Mouse (Mus musculus): ENCODE results near the gene Frmpd4. TPM values are rescaled to one million over a fixed set of nuclear protein-coding genes. Genes with fewer than 3 reads are reported as not detected.

The Frmpd4 gene
- polyA plus RNA-seq, 1 experiment from 2014 or later: 0.05 TPM

DNA sequence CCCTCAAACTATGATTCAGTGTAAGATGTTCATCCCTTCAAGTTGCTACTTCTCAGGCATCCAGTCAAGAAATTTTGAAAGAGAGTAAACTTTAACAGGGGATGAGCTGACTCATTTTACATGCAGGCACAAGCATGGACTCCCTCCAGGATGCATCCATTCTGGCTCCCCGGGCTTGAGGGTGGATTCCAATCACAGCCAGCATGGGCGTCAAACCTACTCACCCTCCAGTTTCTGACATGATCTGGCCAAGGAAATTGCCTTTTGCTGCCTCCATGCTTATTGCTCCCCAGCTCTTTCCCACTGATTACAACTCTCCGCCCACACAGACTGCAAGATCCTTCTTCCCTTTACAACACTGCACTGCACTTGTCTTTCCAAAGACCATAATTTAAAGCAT is 370.0 kb downstream of the Frmpd4 start:
- ATAC-seq (replicated peaks; ENCODE audit: low FRiP score) (no peak), DNase-seq (ENCODE audit: low spot score) (no peak)
- no peak overlapping the region for H3K27ac ChIP-seq (ENCODE audit: low read depth, low read length)
- H3K4me3 ChIP-seq (ENCODE audit: low read depth, low read length): no peak overlapping the region
- peaks cover 2% of the 10 kb centered on the region; the same call in 1 of the 2 replicates for H3K27me3 ChIP-seq (ENCODE audit: control insufficient read depth, insufficient read depth, low read length)
- H3K4me1 ChIP-seq (replicated peaks; ENCODE audit: control insufficient read depth, insufficient read depth, low read length): no peaks in the 10 kb centered on the region
- no peaks in the 10 kb centered on the region for H3K36me3 ChIP-seq (ENCODE audit: control insufficient read depth, insufficient read depth, low read length)
- H3K9ac ChIP-seq (ENCODE audit: low read length): no peak overlapping the region
- H3K4me2 ChIP-seq (ENCODE audit: low read depth, low read length, severe bottlenecking): no peak overlapping the region
- H3K9me3 ChIP-seq (ENCODE audit: control insufficient read depth, low read length): no peaks in the 10 kb centered on the region
- 82% methylated on average over 3 of the region's 3 CpGs for WGBS

DNA sequence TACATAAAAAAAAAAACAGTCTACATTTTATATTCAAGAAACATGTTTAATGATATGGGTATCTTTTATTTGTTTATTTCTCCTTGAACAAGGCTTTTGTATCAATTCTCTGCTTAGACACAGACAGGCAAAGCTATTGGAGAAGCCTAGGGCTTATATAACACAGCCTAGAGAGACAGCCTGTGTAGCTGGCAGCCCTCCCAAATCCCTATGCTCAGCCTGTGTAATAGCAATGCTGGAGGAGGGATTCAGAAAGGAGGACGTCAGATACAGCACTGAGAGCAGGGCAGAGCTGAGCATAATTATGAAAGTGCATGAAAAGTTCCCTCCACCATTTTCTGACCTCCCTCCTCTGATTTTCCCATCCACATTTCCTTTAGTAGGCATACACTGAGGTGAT is 385.1 kb downstream of the Frmpd4 start:
- H3K36me3 ChIP-seq (ENCODE audit: control insufficient read depth, insufficient read depth, low read length): no peaks in the 10 kb centered on the region
- DNase-seq (ENCODE audit: low spot score): no peak
- H3K27me3 ChIP-seq (ENCODE audit: control insufficient read depth, insufficient read depth, low read length): no peaks in the 10 kb centered on the region
- H3K9me3 ChIP-seq (ENCODE audit: control insufficient read depth, low read length): no peaks in the 10 kb centered on the region
- no peak overlapping the region for H3K4me2 ChIP-seq (ENCODE audit: low read depth, low read length, severe bottlenecking)
- no peaks in the 10 kb centered on the region for H3K4me1 ChIP-seq (replicated peaks; ENCODE audit: control insufficient read depth, insufficient read depth, low read length)
- H3K4me3 ChIP-seq (ENCODE audit: low read depth, low read length): no peak overlapping the region
- H3K27ac ChIP-seq (ENCODE audit: low read depth, low read length): no peak overlapping the region
- 63% methylated on average over 1 of the region's 1 CpGs for WGBS
- H3K9ac ChIP-seq (ENCODE audit: low read length): no peak overlapping the region
- ATAC-seq (replicated peaks; ENCODE audit: low FRiP score): no peak

DNA sequence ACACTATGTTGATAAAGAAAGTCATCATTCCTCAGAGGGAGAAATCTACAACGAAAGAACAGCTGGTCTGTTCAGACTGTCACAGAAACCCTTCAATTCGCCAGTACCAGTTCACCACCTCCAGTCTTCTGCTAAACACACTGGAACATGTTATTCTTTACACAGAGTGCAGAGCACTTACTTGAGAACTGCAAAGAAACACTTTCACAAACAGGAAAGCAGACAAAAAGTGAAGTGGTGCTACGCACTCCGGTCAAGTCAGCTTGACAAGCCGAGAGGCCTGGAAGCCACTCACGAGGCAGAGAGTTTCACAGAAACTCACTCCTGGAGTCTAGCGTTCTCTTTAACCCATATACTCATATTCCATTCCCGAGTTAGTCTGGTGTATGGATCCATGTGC is 387.5 kb downstream of the Frmpd4 start:
- H3K4me3 ChIP-seq (ENCODE audit: low read depth, low read length): no peak overlapping the region
- no peak for ATAC-seq (replicated peaks; ENCODE audit: low FRiP score)
- H3K9me3 ChIP-seq (ENCODE audit: control insufficient read depth, low read length): no peaks in the 10 kb centered on the region
- no peaks in the 10 kb centered on the region for H3K27me3 ChIP-seq (ENCODE audit: control insufficient read depth, insufficient read depth, low read length)
- H3K36me3 ChIP-seq (ENCODE audit: control insufficient read depth, insufficient read depth, low read length): no peaks in the 10 kb centered on the region
- no peak overlapping the region for H3K9ac ChIP-seq (ENCODE audit: low read length)
- no peaks in the 10 kb centered on the region for H3K4me1 ChIP-seq (replicated peaks; ENCODE audit: control insufficient read depth, insufficient read depth, low read length)
- no peak for DNase-seq (ENCODE audit: low spot score)
- no peak overlapping the region for H3K4me2 ChIP-seq (ENCODE audit: low read depth, low read length, severe bottlenecking)
- WGBS: 88% methylated on average over 8 of the region's 8 CpGs
- no peak overlapping the region for H3K27ac ChIP-seq (ENCODE audit: low read depth, low read length)

DNA sequence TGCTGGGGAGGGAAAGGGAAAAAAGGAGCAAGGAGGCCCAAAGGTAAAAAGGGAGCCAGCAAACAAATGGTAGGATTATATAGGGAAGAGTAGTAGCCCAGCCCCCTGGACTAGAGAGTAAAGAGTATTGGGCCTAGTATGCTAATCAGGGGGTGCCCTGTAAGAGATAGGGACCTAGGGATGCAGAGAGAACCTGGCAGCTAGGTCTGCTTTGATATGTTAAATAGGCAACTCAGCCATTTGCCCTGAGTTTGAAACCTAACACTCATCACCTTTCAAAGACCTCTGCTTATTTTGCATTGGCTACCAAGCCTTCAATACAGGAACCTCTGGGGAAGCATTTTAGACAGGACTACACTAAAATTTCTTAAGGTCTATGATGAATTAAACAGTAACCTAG is 414.0 kb downstream of the Frmpd4 start:
- Histone ChIP-seq H3K9me3 (ENCODE audit: control insufficient read depth, low read length) (no peaks in the 10 kb centered on the region), H3K27me3 (ENCODE audit: control insufficient read depth, insufficient read depth, low read length) (peaks cover 2% of the 10 kb centered on the region; the same call in 1 of the 2 replicates), H3K4me3 (ENCODE audit: low read depth, low read length) (no peak overlapping the region)

DNA sequence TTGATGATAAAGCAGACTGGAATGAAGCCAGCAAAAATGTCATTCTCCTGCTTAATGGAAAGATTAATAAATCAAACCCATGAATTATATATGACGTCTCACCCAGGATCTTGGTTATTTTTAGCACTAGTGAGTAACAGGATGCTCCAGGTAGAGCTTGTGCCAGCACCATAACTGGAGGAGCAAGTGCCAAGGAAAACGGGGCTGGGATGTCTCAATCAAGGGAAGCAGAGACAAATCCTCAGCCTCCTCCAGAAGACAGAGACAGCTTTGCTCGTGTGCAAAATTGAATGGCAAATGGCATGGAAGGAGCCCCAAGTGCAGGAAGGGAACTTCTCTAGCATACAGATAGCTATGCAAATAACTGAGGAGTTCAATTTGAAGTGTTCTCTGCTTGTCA is 418.2 kb downstream of the Frmpd4 start:
- no peaks in the 10 kb centered on the region for H3K36me3 ChIP-seq (ENCODE audit: control insufficient read depth, insufficient read depth, low read length)
- no peak overlapping the region for H3K9ac ChIP-seq (ENCODE audit: low read length)
- H3K27ac ChIP-seq (ENCODE audit: low read depth, low read length): no peak overlapping the region
- DNase-seq (ENCODE audit: low spot score) (no peak), ATAC-seq (replicated peaks; ENCODE audit: low FRiP score) (no peak)
- H3K4me2 ChIP-seq (ENCODE audit: low read depth, low read length, severe bottlenecking): no peak overlapping the region
- peaks cover 6% of the 10 kb centered on the region; the same call in 1 of the 2 replicates for H3K27me3 ChIP-seq (ENCODE audit: control insufficient read depth, insufficient read depth, low read length)
- H3K4me1 ChIP-seq (replicated peaks; ENCODE audit: control insufficient read depth, insufficient read depth, low read length): no peaks in the 10 kb centered on the region
- H3K9me3 ChIP-seq (ENCODE audit: control insufficient read depth, low read length): no peaks in the 10 kb centered on the region
- WGBS: 70% methylated on average over 3 of the region's 3 CpGs
- H3K4me3 ChIP-seq (ENCODE audit: low read depth, low read length): no peak overlapping the region

More for the DNA sequence above, 414.0 kb downstream of the Frmpd4 start:
- Histone ChIP-seq H3K9ac (ENCODE audit: low read length) (no peak overlapping the region), H3K27ac (ENCODE audit: low read depth, low read length) (no peak overlapping the region), H3K4me1 (replicated peaks; ENCODE audit: control insufficient read depth, insufficient read depth, low read length) (no peaks in the 10 kb centered on the region), H3K4me2 (ENCODE audit: low read depth, low read length, severe bottlenecking) (no peak overlapping the region), H3K36me3 (ENCODE audit: control insufficient read depth, insufficient read depth, low read length) (no peaks in the 10 kb centered on the region)
- DNase-seq (ENCODE audit: low spot score) (no peak), ATAC-seq (replicated peaks; ENCODE audit: low FRiP score) (no peak)

DNA sequence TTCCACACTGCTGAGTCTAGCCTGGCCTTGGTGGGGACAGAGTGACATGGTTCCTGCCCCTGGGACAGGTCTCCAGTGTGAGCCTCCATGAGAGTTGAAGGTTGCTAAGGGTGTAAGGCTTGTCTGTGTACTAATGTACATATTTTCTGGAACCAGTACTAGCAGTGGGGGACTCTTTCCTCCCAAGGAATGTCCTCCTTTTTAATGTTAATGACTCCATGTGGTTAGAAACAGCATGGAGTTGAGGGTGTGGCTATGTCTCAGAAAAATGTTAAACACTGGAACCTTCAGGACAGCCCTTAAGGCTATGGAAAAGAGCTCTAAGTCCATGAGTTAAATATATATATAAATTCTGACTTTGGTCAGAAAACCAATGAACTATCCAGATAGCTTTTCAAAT is 436.0 kb downstream of the Frmpd4 start:
- Histone ChIP-seq H3K27ac (ENCODE audit: low read depth, low read length) (no peak overlapping the region), H3K4me2 (ENCODE audit: low read depth, low read length, severe bottlenecking) (no peak overlapping the region), H3K9ac (ENCODE audit: low read length) (no peak overlapping the region), H3K4me3 (ENCODE audit: low read depth, low read length) (no peak overlapping the region), H3K9me3 (ENCODE audit: control insufficient read depth, low read length) (no peaks in the 10 kb centered on the region), H3K27me3 (ENCODE audit: control insufficient read depth, insufficient read depth, low read length) (peaks cover 10% of the 10 kb centered on the region; the same call in 1 of the 2 replicates), H3K36me3 (ENCODE audit: control insufficient read depth, insufficient read depth, low read length) (no peaks in the 10 kb centered on the region), H3K4me1 (replicated peaks; ENCODE audit: control insufficient read depth, insufficient read depth, low read length) (no peaks in the 10 kb centered on the region)
- no peak for DNase-seq (ENCODE audit: low spot score)
- no peak for ATAC-seq (replicated peaks; ENCODE audit: low FRiP score)

DNA sequence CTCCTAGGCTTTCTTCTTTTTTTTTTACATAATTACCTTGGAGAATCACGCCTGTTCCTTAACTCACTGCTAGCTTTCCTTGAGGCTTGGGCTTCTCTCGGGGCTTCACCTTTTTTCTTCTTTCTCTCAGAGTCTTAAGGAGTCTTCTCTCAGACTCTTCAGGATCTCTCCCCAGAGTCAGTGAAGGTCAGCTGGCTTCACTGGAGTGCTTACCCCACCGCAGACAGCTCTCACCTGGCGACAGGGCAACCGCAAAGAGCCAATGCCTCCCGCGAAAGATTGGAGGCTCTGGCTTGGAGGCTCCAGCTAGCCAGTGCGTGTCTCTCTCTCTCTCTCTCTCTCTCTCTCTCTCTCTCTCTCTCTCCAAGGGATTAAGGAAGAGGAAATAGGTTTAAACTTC is 453.0 kb downstream of the Frmpd4 start:
- Histone ChIP-seq H3K4me3 (ENCODE audit: low read depth, low read length) (peak overlapping the region; percentile 39), H3K27ac (ENCODE audit: low read depth, low read length) (no peak overlapping the region), H3K9me3 (ENCODE audit: control insufficient read depth, low read length) (no peaks in the 10 kb centered on the region; the same call in 1 of the 2 replicates), H3K4me1 (replicated peaks; ENCODE audit: control insufficient read depth, insufficient read depth, low read length) (no peaks in the 10 kb centered on the region), H3K27me3 (ENCODE audit: control insufficient read depth, insufficient read depth, low read length) (peaks cover 36% of the 10 kb centered on the region), H3K4me2 (ENCODE audit: low read depth, low read length, severe bottlenecking) (peak overlapping the region; percentile 58), H3K9ac (ENCODE audit: low read length) (no peak overlapping the region), H3K36me3 (ENCODE audit: control insufficient read depth, insufficient read depth, low read length) (no peaks in the 10 kb centered on the region)
- no peak for ATAC-seq (replicated peaks; ENCODE audit: low FRiP score)
- no peak for DNase-seq (ENCODE audit: low spot score)
- WGBS: 18% methylated on average over 8 of the region's 8 CpGs

DNA sequence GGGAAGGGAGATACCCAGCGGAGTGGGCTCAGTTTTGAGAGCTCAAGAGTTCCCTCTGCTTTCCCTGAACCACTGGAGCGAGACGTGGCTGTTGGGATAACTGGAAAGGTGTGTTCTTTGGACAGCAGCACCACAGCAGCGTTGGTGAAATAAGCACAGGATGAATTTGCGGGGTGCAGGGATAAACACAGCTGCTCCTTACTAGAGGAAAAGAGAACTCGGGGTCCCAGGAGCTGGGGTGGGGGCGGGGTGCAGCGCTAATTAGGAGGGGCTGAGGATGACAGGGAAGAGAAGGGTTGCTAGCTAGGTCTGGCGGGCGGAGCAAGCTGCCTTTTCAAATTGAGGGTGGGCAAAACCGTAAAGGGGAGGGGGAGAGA is 453.5 kb downstream of the Frmpd4 start:
- 19% methylated on average over 10 of the region's 11 CpGs for WGBS

DNA sequence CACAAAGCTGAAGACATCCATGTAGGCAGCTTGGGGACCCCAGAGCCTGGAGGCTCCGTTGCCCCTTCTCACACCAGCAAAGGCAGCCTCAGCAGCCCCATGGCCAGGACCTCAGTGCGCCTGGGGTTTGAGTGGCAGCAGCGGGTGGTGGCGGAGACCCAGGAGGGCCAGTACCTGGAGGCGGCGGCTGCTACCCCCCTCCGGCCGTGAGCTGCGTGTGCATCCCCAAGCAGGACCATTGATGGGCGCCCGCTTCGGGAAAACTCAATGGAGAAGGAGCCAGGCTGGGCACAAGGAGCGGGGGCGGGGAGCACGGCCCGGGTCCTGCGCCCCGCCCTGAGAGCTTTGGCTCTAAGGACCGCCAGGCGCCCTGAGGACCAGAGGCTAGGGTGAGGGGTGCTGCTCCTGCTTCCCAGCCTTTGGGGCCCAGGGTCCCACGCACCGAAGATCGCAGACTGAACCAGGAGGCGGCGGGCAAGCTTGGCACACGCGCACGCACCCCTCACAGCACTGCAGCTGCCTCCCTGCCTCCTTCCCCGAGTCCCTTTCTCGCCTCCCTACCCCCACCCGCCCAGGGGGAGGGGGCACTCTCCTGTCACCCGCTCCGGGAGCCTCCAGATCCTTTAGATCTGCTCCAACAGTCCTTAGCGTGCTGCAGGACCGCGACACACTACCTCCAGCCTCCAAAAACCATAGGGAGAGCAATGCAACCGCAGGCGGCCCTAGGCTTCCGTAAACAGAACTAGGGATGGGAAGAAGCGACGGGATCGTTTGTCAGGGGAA is 454.0 kb downstream of the Frmpd4 start:
- Histone ChIP-seq H3K9ac (ENCODE audit: low read length) (peak overlapping the region; percentile 30), H3K4me3 (ENCODE audit: low read depth, low read length) (peak overlapping the region; percentile 39), H3K9me3 (ENCODE audit: control insufficient read depth, low read length) (no peaks in the 10 kb centered on the region; the same call in 1 of the 2 replicates), H3K4me1 (replicated peaks; ENCODE audit: control insufficient read depth, insufficient read depth, low read length) (no peaks in the 10 kb centered on the region), H3K27ac (ENCODE audit: low read depth, low read length) (no peak overlapping the region), H3K27me3 (ENCODE audit: control insufficient read depth, insufficient read depth, low read length) (peaks cover 34% of the 10 kb centered on the region), H3K4me2 (ENCODE audit: low read depth, low read length, severe bottlenecking) (peak overlapping the region; percentile 58), H3K36me3 (ENCODE audit: control insufficient read depth, insufficient read depth, low read length) (no peaks in the 10 kb centered on the region)
- 23% methylated on average over 38 of the region's 42 CpGs for WGBS
- DNase-seq (ENCODE audit: low spot score) (peak; percentile 58), ATAC-seq (replicated peaks; ENCODE audit: low FRiP score) (peak; percentile 90)

More for the DNA sequence above, 453.5 kb downstream of the Frmpd4 start:
- Histone ChIP-seq H3K27ac (ENCODE audit: low read depth, low read length) (no peak overlapping the region), H3K4me2 (ENCODE audit: low read depth, low read length, severe bottlenecking) (peak overlapping the region; percentile 58), H3K4me3 (ENCODE audit: low read depth, low read length) (peak overlapping the region; percentile 39), H3K9me3 (ENCODE audit: control insufficient read depth, low read length) (no peaks in the 10 kb centered on the region; the same call in 1 of the 2 replicates), H3K36me3 (ENCODE audit: control insufficient read depth, insufficient read depth, low read length) (no peaks in the 10 kb centered on the region), H3K4me1 (replicated peaks; ENCODE audit: control insufficient read depth, insufficient read depth, low read length) (no peaks in the 10 kb centered on the region), H3K9ac (ENCODE audit: low read length) (no peak overlapping the region; the same call in 1 of the 2 replicates), H3K27me3 (ENCODE audit: control insufficient read depth, insufficient read depth, low read length) (peaks cover 36% of the 10 kb centered on the region)
- DNase-seq (ENCODE audit: low spot score) (peak; percentile 49), ATAC-seq (replicated peaks; ENCODE audit: low FRiP score) (peak; percentile 64)

Data from forebrain, embryonic 11.5 days (tissue).